Mouse (Mus musculus): ENCODE results near the gene Fkbp10.

The Fkbp10 gene

DNA sequence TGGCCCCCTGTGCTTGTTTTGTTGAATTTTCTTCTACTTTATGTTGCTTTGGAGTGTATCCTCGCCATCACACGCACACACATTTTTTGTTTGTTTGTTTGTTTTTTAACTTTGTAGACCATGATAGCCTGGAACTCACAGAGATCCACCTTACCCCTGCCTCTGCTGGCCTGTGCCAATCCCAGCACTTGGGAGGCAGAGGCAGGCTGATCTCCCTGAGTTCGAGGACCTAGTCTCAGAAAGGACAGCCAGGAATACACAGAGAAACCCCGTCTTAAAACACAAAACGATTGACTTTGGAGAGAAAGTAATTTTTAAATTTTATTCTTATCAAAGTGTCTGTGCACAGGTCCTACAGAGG lies 57.4 kb downstream of the Fkbp10 start:
- DNase-seq, result no peak
